Mouse (Mus musculus): ENCODE data around the gene Plxna1. TPM values are rescaled to one million over a fixed set of nuclear protein-coding genes. Genes with fewer than 3 reads are reported as not detected.

The Plxna1 gene
- polyA plus RNA-seq, 2 experiments from 2014 or later: 0.52 to 0.99 TPM

DNA sequence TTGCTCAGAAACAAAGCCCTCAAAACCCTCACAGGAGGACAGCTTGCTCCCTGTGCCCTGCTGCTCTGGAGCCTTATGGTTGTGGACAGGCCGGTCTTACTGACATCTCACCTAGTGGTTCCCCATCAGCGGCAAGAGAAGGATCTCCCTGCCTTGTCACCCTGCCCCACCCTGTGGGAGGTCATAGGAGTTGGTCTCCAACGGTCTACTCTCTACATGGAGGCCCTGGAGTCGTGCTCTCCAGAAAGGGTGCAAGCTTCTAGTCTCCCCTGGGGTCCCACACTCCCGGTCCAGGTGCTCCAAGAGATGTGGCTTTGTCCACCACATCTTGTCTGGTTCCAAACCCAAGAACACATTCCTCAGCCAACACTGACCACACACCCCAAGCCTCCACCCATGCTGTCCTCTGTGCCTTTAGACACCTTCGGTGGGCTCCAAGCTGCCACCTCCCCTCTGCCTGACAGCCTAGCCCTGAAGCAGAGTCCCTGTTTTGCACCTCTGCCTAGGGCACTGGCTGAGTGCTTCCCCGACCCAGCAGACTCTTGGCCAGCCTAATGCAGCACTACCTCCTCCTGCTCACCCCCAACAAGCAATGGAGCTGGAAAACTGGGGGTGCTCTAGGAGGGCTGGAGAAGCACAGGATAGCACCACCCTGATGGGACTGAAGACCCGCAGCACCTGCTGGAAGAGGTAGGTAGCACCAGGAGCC lies 1.6 kb downstream of the Plxna1 start:
- ATAC-seq: no peak

DNA sequence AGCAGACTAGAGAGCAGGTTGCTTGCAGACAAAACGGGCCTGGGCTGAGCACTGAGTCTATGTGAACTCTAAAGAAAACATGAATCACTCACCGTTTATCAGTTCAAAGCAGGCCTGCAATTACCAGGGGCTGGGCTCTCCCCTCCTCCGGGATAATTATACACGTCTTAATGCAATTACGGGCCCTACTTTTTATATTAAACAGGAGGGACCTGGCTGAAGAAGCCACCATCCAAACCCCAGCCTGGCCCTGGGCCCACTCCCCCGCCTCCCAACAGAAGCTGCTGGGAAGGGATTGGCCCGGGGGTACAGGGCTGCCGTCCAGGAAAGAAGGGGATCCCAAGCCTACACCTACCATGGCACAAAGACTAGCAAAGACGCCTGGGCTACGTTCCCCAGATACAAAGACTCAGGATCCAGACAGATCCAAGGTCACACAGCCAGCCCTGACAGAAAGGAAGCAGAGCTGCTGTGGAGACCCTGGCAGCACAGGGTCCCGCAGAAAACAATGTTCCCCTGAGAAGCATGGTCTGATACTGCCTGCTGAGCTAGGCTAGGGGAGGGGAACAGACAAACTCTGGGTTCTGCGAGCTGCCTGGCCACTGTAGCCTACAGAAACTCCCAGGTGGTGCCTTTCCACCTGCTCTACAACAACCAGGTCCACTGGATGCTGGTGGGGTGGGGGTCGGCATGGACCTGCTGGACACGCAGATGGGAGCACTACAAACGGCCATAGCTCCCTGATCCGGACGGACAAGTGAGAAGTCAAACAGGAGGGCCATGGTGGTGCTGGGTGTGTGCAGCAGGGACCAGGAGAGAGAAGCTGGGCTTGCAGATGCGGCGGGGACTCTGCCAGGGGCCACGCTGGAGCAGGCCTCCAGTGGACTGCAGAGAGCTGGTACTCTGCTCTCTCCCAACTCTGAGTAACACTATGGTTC lies 2.4 kb downstream of the Plxna1 start:
- no peak for ATAC-seq

DNA sequence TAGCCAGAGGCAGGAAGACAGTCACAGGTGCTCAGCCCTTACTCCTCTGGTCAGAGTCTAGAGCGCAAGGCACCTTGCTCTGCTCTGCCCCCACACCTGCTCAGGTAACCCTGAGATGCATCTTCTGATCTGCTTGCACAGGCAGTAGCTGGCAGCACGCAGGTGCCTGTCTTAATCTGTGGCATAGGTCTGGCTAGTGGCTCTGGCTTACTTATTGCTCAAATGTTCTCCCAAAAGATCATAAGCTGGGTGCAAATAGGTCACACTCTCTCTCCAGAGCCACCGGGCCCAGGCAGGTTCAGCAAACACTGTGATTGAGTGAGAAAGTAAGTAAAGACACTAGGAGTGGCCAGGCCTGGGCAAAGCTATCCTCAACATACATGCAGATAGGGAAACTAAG lies 3.2 kb downstream of the Plxna1 start:
- ATAC-seq: no peak

DNA sequence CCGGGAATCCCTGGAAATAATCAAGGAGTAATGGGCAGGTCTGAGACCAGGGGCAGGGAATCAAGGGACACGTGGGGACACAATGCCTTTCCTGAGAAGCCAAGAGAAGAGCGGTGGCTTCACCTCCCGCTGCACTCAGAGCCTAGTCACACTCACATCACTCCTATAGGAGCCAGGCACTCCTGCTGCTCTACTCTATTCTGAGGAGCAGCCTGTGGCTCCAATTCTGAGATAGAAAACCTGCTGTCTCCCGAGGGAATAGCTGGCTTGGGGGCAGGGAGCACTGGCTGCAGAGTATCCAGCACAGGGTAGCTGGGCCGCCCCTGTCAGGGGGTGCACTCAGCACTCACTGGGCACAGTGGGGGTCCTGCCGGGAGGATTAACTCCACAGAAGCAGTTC lies 6.8 kb downstream of the Plxna1 start:
- ATAC-seq: no peak

DNA sequence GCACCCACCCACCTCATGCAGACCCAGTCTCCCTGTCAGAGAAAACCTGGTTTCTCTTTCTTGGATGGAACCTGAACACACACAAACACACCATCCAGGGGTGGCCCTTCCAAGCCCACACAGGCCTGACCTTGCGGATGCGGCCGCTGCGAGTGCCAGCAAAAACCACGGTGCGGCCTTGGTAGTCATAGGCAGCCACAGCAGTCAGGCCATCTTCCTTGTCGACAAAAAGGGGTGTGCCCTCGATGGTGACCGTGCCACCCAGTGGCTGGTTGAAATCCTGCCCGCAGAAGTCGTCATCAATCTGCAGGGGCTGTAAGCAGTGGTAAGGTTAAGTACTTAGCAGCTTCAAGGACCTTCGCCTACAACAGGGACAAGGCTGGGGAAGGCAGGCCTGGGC lies 7.7 kb downstream of the Plxna1 start:
- no peak for ATAC-seq

DNA sequence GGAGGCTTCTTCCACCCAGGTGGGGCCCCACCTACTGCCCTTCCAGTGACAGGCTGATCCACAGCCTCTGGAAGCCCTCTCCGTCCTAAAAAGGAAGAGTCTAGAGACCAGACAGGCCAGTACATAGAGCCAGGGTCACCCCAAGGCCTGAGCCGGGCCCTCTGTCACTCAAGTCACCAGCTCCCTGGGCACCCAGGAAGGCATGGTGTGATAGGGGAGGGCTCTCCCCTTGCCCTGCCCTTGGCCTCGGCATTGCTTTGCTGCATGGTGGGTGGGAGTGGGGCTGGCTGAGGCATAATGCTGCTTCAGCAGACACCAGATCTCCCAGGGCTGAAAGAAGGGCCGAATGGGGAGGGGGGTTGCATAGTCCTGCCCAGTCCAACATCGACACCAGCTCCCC lies 8.3 kb downstream of the Plxna1 start:
- no peak for ATAC-seq

DNA sequence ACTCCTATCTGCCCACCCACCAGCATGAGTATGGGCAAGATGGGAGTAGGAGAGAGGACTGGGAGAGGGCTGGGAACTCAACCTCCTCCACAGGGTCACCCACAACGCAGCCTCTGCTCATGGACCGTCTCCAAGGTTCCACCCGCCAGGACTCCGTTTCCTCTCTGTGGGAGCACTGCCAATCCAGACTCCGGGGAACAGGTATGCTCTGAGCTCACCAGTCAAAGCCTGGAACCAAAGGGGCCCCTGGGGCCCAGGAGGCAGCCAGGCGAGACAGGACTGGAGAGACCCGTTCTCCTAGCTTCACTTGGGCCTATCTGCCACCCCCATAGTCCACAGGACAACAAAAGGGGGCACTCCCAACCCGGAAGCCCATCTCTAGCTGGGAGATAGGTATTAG lies 9.3 kb downstream of the Plxna1 start:
- no peak for ATAC-seq

DNA sequence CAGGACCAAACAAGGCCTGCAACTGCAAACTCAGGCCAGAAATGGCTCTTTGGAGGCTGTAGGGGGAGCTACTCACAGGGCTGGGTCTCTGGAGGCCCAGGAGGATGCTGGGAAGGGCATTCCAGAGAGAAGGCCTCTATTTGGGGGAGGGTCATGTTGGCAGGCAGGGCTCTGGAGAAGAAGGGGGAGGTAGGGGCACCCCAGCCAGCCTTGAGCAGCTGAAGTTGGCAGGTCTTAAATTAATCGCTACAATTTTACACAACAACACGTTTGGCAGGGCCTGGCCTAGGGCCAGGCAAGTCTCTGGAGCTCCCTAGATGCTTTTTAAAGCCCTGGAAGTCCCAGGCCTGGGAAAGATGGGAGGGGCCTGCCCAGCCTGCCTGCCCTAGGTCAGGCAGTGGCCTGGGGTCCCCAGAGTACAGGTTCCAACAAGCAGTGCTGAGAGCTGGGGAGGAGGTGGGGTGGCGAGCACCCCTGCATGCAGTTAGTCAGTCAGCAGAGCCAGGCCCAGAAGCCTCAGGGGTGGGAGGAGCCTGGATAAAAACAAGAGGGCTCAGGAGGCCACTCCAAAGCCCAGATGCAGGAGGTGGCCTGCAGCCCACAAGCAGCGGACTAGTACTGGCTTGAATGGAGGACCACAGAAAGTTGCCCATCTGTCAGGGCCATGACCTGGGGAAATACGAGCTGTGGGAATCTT lies 10.8 kb downstream of the Plxna1 start:
- no peak for ATAC-seq

DNA sequence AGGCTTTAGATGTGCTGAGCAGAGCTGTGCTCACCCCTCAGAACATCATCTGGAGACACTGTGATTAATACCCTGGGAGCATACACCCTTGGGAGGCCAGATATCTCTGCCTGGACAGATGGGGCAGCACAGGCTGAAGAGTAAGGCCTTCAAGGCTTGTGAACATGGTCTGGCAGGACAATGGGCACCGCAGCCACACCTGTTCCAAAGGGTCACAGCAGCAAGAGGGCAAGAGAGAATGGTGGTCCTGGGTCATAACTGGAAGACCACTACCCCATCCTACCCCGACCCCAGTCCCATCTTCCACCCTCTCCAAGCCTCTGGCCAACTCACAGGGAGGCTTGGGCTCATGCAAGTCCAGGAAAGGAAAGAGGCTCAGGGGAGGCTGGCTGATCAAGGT lies 11.9 kb downstream of the Plxna1 start:
- no peak for ATAC-seq

DNA sequence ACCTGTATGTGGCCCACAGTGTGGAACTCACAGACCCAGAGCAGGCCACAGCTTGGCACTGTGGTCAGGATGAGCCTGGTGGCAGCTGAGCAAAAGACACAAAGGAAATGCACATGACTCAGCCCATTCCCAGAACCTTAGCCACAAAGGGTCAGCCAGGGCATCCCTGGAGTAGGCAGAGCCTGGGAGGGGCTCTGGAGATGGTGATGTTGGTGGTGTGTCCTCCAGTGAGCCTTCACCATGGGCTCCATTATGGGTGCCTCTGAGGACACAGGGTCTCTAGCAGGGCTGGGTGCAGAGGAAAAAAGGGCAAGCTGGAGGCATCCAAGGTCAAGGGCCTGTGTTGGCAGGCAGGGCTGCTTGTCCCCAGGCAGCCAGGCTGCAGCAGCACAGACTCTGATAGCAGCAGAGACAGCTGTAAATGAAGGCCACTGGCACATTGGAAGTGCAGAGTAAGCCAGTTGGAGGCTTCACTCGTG lies 12.3 kb downstream of the Plxna1 start:
- ATAC-seq: no peak

DNA sequence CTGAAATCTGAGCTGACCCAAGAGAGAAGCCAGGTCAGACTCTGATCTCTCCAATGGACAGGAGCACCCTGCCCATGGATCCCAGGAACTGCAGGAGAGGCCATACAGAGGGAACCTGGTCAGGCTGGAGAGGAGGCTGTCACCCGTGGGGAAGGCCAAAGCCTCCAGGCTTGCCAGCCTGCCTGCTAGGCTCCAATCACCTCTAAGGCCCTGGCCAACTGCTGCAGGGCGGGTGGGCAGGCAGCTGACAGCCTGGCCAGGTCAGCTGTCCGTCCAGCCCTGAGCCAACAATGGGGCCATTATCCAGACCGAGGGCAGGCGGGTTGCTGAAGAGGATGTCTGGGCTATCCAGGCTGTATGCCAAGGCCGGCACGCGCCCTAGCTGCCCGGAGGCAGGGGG lies 14.1 kb downstream of the Plxna1 start:
- ATAC-seq: no peak

DNA sequence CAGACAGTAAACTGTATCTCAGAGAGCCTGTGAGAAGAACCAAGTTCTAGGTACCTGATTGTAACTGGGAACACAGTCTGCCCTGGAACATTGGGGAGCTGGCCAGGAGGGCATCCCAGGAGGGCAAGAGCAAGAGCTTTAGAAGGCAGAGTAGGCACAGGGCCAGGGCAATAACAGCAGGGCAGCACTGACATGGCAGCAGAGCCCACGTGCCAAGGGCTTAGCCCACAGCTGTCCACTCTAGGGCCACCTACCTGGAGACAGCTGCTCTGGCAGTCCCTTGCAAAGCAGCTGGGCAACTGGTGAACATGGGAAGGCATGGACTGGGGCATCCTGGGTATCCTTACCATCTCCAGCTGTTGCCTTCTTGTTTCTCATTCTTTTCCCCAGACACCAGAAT lies 14.6 kb downstream of the Plxna1 start:
- no peak for ATAC-seq

DNA sequence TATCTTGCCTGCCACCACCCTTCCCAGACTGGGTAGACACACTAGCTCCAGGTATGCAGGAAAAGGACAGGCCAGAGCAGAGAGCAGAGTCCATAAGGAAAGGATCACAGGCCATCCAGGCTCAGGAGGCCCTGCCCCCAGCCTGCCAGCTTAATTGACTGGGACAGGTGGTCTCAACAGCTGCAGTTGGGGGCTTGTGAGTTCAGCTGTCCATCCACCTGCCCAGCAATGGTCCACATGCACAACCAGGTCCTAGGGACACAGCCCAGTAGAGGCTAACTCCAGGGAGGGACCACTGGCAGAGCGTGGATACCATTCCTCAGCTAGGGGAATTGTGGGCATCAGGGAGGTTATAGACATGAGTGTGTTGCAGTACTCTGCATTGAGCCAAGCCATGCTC lies 16.6 kb downstream of the Plxna1 start:
- no peak for ATAC-seq

DNA sequence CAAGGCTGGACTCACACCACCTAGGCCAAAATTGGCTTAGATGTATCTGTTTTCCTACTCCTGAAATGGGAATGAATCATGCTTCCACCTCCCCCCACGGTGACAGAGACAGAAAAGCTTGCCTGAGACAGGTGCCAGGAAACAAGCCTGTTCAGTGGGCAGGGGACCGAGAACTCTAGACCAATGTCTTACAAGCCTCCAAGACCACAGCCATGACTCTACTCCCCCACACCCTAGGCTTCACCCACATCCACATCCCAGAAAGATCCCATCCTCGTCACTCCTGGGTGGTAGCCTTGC lies 17.0 kb downstream of the Plxna1 start:
- no peak for ATAC-seq

DNA sequence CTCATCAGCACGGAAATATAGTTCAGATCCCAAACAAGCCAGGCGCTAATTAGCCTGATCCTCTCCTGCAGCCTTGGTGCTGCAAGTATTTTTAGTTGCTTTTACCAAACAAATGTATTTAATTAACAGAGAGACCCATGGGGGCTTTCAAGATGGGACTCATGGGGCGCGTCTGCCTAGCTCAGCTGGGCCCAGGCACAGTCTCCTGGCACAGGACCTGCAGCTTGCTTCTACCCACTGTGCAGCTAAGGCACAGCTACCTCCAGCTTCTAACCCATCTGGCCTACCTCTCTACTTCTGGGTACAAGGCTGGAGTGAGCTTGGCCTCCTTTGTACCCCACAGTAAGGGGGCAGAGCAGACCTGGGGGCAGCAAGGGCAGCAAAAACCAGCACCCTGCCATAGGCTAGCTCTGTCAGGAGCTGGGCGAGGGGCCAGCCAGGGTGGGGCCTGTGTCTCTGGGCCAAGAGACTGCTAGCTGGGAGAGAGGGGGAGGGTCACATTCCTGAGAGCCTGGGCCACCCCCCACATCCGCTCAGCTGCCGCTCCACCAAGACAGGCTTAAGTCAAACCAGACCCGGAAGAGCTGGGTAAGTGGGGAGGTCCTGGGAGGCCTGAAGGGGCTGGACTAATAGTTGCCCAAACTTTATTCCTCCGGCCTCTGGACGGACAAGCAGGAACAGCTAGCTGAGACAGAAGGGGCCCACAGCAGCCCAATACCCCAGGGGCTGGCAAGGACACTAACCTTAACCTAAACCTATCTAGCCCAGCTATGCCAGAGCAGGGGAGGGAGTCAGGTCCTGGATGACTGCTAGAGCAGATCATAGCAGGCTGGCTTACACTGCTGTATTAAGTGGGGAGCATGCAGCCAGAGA lies 17.6 kb downstream of the Plxna1 start:
- peak; percentile 91 for ATAC-seq

DNA sequence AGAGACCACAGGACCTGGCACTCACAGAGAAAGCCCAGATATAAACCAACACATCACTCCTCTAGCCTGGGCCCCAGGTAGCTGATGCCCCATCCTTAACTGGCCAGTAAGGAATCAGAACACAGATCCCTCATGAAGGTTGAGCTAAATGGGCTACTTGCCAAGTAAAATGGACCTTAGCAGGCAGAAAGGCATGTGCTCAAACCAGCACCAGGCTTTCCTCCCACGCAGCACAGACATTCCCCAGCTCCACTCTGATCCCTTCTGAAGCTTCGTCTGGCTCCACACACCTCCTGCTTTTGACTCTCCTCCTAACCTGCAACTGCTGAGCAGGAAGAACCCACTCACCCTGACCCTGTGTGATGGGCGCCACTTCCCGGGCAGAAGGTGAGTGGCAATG lies 20.4 kb downstream of the Plxna1 start:
- ATAC-seq: no peak

DNA sequence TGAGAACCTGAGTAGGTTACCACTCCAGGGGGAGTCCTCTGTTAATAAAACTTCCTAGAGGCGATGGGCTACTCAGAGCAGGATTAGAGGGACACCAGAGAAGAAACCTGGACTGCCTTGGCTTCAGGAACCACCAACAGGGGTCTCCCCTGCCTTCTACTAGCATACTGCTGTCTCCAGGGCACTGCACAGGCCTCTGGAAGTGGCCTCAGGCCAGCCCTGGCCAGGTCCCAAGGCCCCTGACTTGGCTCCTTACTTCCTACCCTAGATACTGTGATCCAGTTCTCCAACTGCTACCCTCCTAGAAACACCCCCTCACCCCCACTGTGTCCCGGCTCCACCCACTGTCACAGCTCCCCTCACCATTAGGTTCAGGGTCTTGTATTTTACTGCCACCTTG lies 23.0 kb downstream of the Plxna1 start:
- no peak for ATAC-seq

DNA sequence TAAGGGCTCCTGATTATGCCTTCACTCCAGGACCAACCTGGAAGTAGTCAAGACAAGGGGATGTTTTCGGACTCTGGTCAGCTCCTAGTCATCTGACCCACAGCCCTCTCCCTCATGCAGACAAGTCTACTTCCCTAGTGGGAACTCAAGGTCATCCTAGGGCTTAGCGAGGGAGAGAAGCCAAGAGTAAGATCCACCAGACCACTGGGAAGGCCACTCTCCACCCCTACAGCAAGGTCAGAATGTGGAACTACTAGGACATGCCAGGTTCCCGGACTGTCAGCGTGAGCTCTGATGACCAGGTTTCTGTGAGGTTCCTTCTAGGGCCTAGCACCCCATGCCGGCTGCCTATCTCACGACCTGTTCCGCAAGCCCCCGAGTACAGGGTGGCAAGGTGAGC lies 23.7 kb downstream of the Plxna1 start:
- no peak for ATAC-seq

DNA sequence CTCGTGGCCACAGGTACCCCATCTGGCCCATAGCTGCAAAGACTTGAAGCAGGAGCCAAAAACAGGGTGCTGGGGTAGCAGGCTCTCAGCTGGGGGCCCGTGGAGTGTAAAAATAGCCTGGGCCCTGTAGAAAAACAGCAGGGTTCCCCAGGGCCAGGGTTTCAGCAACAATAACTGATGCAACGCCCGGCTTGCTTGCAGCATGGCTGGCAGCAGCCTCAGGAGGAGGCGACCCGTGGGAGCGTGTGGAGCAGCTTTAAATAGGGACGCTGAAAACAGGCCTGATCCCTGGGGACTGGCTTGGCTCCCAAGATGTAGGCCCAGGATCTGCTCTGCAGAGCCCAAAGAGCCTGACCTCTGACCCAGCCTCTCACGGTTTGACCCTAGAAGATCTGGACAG lies 24.8 kb downstream of the Plxna1 start:
- no peak for ATAC-seq

DNA sequence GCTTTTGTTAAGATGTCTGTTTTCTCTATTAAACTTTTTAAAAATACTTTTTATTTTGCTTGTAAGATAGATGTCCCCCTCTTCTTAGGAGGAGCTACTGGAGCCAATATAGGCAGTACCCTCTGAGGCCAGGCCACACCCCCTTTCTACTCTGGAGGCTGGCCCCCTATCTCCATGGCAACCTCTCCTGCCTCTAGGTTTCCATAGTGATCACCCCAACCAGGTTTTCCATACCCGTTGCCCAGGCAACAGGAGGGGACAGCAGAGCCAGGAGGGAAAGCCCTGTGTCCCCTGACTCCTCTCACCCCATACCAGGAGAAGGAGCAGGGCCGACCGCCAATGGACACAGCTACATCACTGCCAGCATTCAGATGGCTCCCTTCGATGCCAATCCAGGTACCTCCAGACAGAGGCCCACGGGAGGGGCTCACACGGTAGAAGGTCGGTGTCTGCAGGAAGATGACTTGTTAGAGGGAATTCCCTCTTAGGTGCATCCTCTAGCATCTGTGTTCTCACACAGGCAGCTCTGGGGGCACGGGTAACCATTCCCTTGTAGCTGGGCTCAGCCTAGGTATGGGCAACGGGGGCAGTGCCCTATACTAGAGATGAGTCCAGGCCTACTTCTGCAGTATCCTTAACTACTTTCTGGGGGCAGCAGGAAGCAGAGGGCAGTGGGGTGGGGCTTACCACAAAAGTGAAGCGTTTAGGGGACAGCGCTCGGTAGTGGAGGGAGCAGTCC lies 28.3 kb downstream of the Plxna1 start:
- no peak for ATAC-seq

DNA sequence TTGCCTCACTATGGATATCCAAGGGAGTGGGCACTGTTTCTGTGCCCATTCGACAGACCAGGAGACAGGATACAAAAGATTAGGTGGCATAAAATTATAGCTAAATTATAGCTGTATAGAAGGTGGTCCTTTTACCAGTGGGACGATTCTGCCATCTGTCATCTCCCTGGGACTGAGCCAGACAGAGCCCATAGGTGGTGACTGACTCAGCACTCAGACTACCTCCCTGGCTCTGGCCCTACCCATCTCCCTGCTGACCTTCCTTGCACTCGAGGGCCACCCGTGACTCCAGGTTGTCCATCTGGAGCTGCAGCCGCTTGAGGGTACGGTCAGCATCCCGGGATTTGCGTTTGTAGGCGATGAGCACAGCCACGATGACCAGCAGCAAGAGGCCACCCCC lies 31.5 kb downstream of the Plxna1 start:
- ATAC-seq: no peak

DNA sequence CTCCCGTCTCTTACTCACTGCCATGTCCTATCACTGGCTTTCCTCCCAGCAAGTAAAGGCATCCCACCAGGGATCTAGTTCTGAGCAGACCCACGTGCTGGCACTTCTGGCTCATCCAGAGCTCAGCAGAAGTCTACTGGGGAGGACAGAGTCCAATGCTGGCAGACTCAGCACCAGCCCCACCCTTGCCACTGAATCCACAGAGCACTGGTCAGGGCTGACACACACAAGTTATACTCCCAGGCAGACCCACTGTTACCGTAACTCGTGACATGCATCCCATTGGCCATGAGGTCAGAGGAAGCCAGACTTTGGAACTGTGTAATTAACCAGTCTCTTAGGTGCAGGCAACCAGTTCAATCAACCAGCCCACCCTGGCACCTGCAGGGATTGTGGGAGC lies 33.8 kb downstream of the Plxna1 start:
- ATAC-seq: no peak
